Mouse (Mus musculus): ENCODE data around the gene Dock8.

- TF ChIP-seq CTCF (conservative IDR thresholded peaks at IDR 0.05; ENCODE audit: insufficient read depth, insufficient read length, low read depth, low read length) (no peak), POLR2A (IDR thresholded peaks at IDR 0.05; ENCODE audit: low read depth, low read length) (no peak)
Observed at GRCm38 (mm10) chr19:25206969-25207368, 207.6 kb downstream of the Dock8 start.
